ENCODE assay signal across 9 mouse cellular contexts in the genomic region with DNA sequence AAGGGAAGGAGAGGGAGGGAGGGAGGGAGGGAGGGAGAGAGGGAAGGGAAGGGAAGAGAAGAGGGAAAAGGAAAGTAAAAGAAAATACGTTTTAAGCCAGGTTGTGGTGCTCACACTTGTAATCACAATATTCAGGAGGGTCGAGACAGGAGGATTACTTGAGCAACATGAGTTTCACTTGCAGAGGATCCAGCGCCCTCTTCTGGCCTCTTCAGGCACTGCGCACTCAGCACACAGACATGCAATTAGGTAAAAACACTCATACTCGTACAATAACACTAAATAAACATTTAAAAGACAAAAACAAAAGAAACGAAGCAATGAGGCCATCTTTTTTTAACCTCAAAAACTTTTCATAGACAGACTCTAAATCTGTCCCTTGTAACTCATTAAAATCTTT. TPM values are rescaled to one million over a fixed set of nuclear protein-coding genes. Genes with fewer than 3 reads are reported as not detected.
DNase-seq lines count a peak whose midpoint lies in the region; ATAC-seq and TF ChIP-seq lines count a peak whose summit lies in the region.
"Had no signal": no experiment of that assay in that cellular context is flagged by ENCODE, and none has a peak within 500 bp of the region (broad histone marks: within the 10 kb centered on the region; RNA-seq: fewer than 3 reads in every experiment).

No protein-coding gene starts in this region.

- no peaks in the 10 kb centered on the region for H3K36me3 ChIP-seq in kidney, embryonic 16.5 days (ENCODE audit: insufficient read depth, low read length)
- no peaks in the 10 kb centered on the region for H3K36me3 ChIP-seq in G1E (replicated peaks)
- H3K36me3 ChIP-seq: limb, embryonic 13.5 days had no signal

- intact Hi-C loops in left cerebral cortex, postnatal 10 days (cut with DNase I), result no loop called here

- H3K4me3 ChIP-seq in kidney, embryonic 16.5 days (ENCODE audit: low read length), result no peak overlapping the region
- H3K4me3 ChIP-seq in G1E (ENCODE audit: low read depth, low read length), result no peak overlapping the region
- H3K4me3 ChIP-seq: limb, embryonic 13.5 days had no signal

- no peaks in the 10 kb centered on the region for H3K4me1 ChIP-seq in kidney, embryonic 16.5 days (ENCODE audit: insufficient read depth, low read length)
- no peaks in the 10 kb centered on the region for H3K4me1 ChIP-seq in G1E (ENCODE audit: insufficient read depth, low read depth, low read length)
- H3K4me1 ChIP-seq: limb, embryonic 13.5 days had no signal

- no peak overlapping the region for H3K27ac ChIP-seq in kidney, embryonic 16.5 days (ENCODE audit: low read length)
- H3K27ac ChIP-seq: limb, embryonic 13.5 days had no signal

- no peaks in the 10 kb centered on the region for H3K27me3 ChIP-seq in kidney, embryonic 16.5 days (ENCODE audit: insufficient read depth, low read length)
- peaks cover 7% of the 10 kb centered on the region for H3K27me3 ChIP-seq in G1E (ENCODE audit: insufficient read depth, low read length)

- no peak for ATAC-seq in kidney, embryonic 16.5 days (ENCODE audit: low FRiP score, low TSS enrichment)
- no peak for ATAC-seq in G1E (ENCODE audit: extremely low read depth, insufficient number of reproducible peaks, low FRiP score, poor library complexity, severe bottlenecking)

- H3K9me3 ChIP-seq in kidney, embryonic 16.5 days (ENCODE audit: low read length), result no peaks in the 10 kb centered on the region
- H3K9me3 ChIP-seq in G1E (replicated peaks), result no peaks in the 10 kb centered on the region
- H3K9me3 ChIP-seq: limb, embryonic 13.5 days had no signal

- 54% methylated on average over 6 of the region's 6 CpGs for WGBS in kidney, embryonic 16.5 days

- DNase-seq in kidney, postnatal 10 days, result peak; percentile 19
- peak; percentile 51 for DNase-seq in CD4-positive helper T cell, adult 2 months (ENCODE audit: low read depth, low spot score)
- DNase-seq in G1E (ENCODE audit: low spot score), result no peak
- DNase-seq in induced T-regulatory cell, adult 2 months (ENCODE audit: low read depth), result peak; percentile 75
- DNase-seq in layer of hippocampus, adult 9-10 months (ENCODE audit: low spot score), result no peak
- DNase-seq in urinary bladder, postnatal 36 days (ENCODE audit: low spot score in 2 of 2), result no peak
- no peak for DNase-seq in left cerebral cortex, postnatal 10 days (ENCODE audit: extremely low spot score in 1 of 2, low spot score in 2 of 2)

- TF ChIP-seq CTCF in G1E (IDR thresholded peaks at IDR 0.05; ENCODE audit: low read depth, low read length), result peak; percentile 47

- H3K4me2 ChIP-seq in kidney, embryonic 16.5 days (replicated peaks; ENCODE audit: low read depth, low read length), result no peak overlapping the region
- H3K4me2 ChIP-seq: limb, embryonic 13.5 days had no signal

- H3K9ac ChIP-seq in kidney, embryonic 16.5 days (replicated peaks; ENCODE audit: low read length), result no peak overlapping the region
- H3K9ac ChIP-seq: limb, embryonic 13.5 days had no signal

RNA-seq across cellular contexts. Expression of gene M1ap, which starts 1.0 kb away (rescaled TPM):
- polyA plus RNA-seq in kidney, embryonic 16.5 days (2015; fragmentation: Nextera tagmentation; extraction: Ambion mirVana), result 0.29 and 0.69 TPM in 2 replicates
- 6.7 and 12.3 TPM in 2 replicates for total RNA-seq in G1E (2014; fragmentation: Nextera tagmentation)
- 3.3 and 3.5 TPM in 2 replicates for total RNA-seq in G1E (2017)
- 7.4 and 8.2 TPM in 2 replicates for polyA plus RNA-seq in G1E (2012)
- total RNA-seq in left cerebral cortex, postnatal 10 days (2021), result not detected

RNA-seq across cellular contexts. Expression of gene Sema4f, which starts 6.2 kb away (rescaled TPM):
- 1.1 and 1.6 TPM in 2 replicates for polyA plus RNA-seq in kidney, embryonic 16.5 days (2015; fragmentation: Nextera tagmentation; extraction: Ambion mirVana)
- total RNA-seq in G1E (2014; fragmentation: Nextera tagmentation), result not detected in 2 replicates
- 0.11 TPM in 1 of 2 replicates, not detected in the other for total RNA-seq in G1E (2017)
- not detected in 2 replicates for polyA plus RNA-seq in G1E (2012)
- total RNA-seq in left cerebral cortex, postnatal 10 days (2021), result 10 to 100 TPM; 45.5 to 47.5 TPM

Comparison
In these comparisons a context has a peak if more than half of its experiments do, and no peak if none do; other contexts are left out.
1. DNase-seq: peak in kidney, postnatal 10 days (single experiment), CD4-positive helper T cell, adult 2 months (single experiment) and induced T-regulatory cell, adult 2 months (single experiment); none in G1E (single experiment), layer of hippocampus, adult 9-10 months (single experiment), urinary bladder, postnatal 36 days (0 of 2) and left cerebral cortex, postnatal 10 days (0 of 2).
2. RNA of gene Sema4f, which starts 6.2 kb away (total RNA-seq): 45.5 to 47.5 TPM in left cerebral cortex, postnatal 10 days; 0.11 TPM in G1E; every median in the first group is over 10 times any median in the second.